Mouse (Mus musculus): ENCODE data around the gene Emc6.

GRCm38 (mm10) chr11:73199879-73200278, 23.0 kb upstream of the Emc6 start:
- TF ChIP-seq EP300 (IDR thresholded peaks at IDR 0.05; ENCODE audit: low read depth), result no peak
- no peak for TF ChIP-seq CTCF (IDR thresholded peaks at IDR 0.05; ENCODE audit: low read depth)

Measured in heart, postnatal 0 days (tissue).